Mouse (Mus musculus): ENCODE measurements around the gene Bdp1.

The Bdp1 gene

DNA sequence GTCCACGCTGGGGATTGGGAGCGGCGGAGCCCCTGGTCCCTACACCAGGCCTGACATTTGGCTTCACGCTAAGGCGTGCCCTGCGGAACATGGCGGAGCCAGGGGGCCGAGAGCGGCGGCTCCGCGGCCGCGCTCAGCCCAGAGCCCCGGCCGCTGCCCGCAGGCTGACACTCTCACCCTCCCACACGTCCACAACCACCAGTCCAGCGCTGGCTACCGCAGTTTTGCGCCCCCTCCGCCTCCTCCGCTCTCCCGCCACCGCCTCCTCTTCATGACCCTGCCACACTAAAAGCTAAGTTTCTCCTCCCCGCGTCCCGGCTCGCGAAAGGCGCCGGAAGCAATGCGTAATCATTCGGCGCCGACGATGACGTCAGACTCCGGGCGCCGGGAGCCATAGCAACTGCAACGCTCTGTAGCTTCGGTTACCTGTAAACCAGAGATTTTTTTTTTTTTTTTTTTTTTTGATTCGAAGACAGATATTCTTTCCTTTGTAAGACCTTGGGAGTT is at the start of gene Bdp1:
Bdp1 (minus strand) TSS at position 323 of the 507 bp plus-strand sequence.
- peak; percentile 93 for DNase-seq (ENCODE audit: low spot score)

DNA sequence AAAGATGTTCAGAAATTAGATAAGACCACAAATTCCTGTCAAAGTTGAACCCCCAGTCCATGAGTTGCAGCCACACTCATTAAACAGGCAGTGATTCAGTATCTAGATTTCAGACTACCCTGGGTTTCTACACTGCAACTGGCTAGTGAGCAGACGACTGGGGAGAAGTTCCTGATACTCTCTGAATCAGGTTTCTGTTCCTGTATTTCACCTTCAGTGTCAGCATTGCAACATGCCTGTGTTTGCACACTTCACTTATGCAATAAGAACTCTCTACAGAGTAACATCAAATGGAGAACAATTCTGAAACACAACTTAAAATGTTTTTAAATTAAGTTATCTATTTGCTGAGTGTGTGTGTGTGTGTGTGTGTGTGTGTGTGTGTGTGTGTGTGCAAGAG is 48.8 kb upstream of the Bdp1 start:
- no peak for DNase-seq (ENCODE audit: low spot score)

DNA sequence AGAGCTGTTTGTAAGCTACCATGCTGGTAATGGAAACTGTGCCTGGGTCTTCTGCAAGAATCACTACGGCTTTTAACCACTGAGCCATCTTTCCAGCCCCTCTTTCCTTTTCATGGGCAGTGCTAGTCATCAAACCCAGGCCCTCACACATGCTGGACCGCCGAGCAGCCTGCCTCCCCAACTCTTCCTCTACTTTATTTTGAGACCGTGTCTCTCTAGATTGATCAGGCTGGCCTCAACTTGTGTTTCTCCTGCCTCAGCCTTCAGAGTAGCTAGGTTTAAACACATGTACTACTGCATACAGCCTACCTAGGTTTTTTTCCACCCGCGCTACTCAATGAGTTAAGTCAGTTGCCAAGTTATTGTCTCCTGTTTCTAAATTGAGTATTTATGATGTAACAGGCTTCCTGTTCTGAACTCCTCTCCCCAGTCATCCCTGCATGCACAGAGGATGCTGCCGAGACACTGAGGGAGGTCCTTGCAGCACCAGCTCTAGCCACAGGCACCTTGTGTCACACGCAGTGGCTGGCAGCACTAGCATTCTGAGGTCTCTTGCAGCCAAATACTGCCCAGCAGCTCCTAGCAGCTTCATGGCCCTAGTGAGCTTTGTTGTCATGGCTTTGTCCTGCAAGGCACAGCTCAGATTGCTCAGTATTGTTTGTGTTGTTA is 37.9 kb upstream of the Bdp1 start:
- no peak for DNase-seq (ENCODE audit: low spot score)

DNA sequence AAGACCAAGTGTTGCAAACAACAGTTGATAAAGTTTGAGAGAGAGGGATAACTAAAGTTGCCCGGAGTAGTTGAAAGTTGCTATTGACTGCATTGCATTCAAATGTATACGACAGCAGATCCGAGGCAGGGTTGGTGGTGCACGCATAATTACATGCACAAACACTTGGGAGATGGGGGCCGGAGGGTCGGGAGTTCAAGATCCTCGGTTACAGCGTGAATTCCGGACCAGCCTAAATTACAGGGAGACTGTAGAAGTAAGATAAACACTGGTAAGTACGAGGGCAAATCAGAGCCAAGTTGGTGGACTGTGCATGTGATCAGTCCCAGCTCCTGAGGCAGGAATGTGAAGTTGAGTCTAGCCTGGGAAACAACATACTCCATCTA is 21.4 kb upstream of the Bdp1 start:
- no peak for DNase-seq (ENCODE audit: low spot score)

DNA sequence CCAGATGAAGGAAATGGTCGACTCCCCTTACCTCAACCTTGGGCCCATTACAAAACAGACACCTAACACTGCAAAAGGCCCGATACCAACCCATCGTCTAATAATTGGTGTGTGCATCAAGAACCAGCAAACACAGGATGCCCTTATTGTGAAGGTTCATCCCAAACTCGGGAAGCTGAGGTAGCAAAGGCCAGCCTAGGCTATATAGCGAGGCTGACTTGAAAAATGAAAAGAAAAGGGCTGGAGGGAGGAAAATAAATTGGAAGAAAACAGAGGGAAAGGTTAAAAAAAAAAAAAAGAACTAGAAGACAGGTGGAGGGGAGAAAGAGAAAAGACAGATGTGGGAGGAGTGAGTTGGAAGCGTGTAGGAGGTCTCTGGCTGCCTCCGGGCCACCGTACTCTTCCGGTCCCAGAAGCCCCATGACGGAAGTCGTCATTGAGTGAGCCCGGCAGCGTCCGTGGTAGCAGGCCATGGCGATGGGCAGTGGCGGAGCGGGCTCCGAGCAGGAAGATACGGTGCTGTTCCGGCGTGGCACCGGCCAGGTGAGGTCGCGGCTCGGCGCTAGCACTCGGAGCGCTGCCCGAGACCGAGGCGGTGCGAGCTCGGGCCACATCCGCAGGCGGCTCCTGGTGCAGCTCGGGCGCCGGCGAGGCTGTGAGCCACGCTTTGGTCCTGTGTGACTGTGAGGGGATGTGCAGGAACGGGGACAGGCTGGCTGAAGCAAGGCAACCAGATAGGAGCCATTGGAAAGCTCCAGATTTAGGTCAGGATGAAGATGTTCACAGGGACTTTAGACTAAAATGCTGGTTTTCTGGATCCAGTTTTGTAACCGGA is 20.8 kb upstream of the Bdp1 start, which contains the start of gene Smn1:
Smn1 (plus strand) TSS at position 430 of the 835 bp plus-strand sequence.
- DNase-seq (ENCODE audit: low spot score): peak; percentile 86

DNA sequence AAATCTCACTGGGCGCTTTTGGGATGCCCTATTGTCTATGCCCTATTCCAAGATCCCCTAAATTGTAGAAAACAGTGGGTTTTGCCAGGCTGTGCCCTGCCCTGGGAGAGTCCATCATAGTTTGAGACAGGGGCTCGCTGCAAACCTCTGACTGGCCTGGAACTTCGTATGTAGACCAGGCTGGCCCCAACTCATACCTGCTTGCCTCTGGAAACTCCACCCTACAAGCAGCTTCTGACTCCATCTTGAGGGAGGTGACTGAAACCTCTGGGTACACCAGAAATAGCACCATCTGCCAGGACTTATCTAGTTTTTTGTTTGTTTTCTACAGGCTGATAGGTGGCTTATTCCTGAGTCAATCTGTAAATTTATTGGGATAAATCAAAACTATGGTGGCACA is 20.1 kb upstream of the Bdp1 start:
- DNase-seq (ENCODE audit: low spot score): no peak

DNA sequence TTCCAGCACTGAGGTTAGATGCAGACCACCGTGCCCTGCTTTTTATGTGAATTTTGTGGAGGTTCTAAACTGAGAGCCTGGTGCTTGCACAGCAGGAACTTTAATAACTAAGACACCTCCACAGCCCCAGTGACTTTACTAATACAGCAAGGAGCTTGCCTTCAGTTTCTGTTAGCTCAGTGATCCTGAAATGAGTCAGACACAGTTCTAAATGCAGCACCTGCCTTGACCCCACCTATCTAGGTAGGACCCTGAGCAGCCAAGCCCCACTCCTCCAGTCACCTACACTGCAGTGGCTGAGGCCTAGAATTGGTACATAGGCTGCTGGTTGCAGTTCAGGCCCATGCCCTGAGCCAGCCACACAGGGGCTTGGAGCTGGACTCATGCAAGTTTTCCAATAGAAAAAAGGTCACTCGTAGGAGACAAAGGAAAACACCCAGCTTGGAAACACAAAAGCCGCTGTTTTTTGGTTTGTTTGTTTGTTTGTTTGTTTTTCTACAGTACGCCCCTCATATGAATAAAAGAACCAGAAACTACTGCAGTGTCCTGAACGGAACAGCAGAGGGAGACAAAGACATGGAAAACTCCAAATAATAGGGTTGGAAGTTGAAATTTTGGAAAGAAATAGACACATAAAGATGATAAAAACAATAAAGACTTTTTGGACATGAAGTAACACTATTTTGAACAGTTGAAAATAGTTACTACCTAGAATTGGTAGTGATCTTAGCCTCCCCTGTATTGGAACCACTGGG is 8.5 kb upstream of the Bdp1 start:
- no peak for DNase-seq (ENCODE audit: low spot score)

DNA sequence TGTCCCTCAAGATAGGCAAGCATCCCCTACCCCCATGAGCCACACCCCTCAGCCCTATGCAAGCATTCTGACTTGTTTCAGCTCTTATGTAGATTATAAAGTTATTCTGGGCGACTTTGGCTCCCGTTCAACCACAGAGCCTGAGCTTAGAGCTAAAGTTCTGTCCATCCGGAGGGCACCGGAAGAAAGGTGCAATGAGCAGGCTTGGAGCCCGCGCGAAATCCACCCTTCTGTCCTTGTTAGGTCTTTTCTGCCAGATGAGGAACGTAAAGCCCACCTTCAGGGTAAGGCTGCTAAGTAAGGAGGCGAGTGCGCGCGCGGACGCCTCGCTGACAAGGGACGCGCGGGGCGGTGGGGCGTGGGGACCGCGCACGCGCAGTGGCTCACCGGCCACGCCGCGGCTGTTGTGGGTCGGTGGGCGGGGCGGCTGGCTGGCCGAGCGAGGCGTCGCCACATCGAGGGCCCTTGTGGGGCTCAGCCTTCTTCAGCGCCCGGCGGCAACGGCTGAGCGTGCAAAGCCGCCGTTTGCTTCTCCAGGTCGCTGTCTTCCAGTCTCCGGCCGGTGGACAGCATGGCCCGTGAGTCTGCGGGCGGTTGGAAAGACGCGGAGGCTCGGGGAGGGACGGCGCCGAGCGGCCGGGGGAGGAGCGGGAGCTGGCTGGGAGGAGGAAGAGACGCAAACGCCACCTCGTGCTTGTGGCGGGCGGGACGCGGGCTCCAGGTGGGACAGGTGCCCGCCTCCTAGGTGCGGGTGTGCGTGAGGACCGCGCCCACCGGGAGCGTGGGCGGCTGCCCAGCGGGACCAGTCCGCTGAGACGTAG is 4.0 kb upstream of the Bdp1 start, which contains the start of gene Serf1:
Serf1 (plus strand) TSS at position 361 of the 821 bp plus-strand sequence.
- DNase-seq (ENCODE audit: low spot score): peak; percentile 53

DNA sequence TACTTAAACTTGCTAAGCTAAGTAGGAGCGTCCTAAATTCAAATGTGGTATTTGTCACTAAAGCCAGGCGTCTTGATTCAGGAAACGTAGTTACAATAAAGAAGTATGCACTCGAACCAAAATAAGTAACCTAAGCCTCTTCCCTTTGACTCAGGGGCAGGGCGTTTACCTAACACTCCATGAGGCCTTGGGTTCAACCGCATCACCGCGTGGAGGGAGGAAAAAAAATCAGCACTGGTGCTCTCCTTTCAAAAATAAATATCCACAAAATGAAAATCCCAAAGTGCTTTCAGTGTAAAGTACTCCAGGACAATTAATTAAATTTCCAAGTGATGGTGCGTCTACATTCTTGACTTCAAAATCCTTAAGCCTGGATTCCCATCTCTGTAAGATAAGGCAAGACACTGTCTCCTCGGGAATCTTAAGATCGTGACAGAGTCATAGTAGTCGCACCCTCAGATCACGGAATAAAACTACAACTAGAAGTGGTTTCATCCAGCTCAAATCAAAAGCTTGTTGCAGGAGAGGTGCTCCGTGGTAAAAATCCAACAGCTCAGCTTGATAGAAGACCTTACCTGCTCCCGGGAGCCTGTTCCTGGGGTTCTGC is 715 bp downstream of the Bdp1 start:
- no peak for DNase-seq (ENCODE audit: low spot score)

DNA sequence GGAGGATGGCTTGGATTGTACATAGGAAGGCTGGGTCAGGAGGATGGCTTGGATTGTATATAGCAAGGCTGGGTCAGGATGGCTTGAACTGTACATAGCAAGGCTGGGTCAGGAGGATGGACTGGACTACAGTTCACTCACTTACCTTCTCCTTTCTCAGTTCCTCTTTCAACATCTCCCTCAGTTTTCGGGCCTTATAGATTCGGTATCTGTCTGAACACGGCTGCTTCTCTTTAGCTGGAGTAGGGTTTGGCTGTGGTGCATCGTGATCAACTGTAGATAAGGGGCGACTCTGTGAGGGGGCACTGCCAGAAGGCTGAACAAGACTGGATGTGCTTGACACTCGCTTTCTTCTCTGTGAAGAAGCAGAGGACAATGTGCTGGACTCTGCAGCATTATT is 5.1 kb downstream of the Bdp1 start:
- DNase-seq (ENCODE audit: low spot score): no peak

DNA sequence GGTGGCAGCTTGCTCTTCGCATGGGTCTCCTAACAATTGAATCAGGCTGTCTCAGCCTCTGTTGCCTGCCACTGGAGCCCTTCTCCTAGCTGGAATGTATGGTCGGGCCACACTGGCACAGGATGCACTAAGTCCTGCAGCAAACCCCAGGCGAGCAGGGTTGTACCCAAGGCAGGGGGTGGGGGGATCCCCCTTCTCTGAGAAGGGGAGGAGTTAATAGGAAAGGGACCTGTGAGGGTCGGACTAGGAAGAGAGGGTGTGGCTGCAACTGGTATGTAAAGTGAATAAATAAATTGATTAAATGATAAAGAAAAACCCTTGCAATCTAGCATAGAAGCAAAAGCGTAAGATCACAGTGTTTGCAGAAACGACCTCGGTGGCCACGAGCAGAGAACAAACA is 32.4 kb downstream of the Bdp1 start:
- no peak for DNase-seq (ENCODE audit: low spot score)

DNA sequence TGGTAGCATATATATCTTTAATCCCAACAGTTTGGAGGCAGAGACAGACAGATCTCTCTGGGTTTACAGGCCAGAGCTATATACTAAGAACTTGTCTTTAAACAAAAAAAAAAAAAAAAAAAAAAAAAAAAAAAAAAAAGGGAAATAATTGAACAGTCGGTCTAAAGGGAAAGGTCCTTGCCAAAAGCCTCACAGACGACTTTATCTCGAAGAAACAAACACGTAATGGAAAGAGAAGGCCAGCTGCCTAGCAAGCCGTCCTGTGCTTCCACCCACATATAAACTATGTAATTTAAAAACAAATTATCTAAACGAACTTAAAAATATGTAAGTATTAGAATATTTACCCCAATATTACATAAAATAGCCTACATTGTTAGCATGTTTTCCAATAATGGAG is 36.0 kb downstream of the Bdp1 start:
- DNase-seq (ENCODE audit: low spot score): no peak

DNA sequence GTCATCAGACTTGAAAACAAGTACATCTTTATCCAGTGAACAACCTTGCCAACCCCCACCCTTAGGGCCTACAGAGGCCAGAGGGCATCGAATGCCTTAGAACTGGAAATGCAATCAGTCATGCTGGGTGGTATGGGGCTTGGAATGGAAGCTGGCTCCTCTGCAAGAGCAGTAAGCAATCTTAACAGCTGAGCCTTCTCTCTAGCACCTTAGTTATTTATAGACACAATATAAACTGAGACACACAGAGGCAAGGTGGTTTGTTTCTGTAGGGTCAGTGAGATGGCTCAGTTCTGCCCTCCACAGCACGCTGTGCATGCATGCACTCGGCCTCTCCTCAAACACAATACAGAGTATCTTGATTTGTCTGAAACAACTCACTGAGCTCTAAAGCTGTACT is 39.9 kb downstream of the Bdp1 start:
- DNase-seq (ENCODE audit: low spot score): no peak

DNA sequence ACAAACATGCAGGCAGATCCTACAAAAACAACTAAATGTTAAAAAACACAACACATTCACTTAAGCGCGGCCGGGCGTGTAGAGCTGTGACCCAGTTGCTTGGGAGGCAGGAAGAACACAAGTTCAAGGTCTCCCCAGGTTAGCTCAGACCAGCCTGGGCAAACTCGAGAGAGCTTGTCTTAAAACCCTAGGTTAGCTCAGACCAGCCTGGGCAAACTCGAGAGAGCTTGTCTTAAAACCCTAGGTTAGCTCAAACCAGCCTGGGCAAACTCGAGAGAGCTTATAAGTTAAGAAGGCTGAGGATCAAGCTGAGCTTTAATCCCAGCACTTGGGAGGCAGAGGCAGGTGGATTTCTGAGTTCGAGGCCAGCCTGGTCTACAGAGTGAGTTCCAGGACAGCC is 46.1 kb downstream of the Bdp1 start:
- peak; percentile 0 for DNase-seq (ENCODE audit: low spot score)

DNA sequence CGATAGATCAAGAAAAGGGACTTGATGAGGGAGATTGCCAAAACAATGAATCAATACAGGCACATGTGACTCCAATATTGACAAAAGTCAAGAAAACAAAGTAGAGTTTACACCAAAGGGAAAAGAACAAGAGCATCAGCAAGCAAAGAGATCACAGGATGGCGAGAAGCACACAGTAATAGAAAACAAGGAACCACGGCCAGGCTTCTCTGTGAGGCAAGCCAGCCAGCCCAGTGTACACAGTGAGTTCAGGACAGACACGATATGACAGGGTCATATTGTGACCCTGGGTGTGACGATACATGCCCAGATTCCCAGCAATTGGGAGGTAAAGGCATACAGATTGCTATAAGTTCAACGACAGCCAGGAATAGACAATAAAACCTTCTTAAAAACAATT is 77.9 kb downstream of the Bdp1 start:
- no peak for DNase-seq (ENCODE audit: low spot score)

DNA sequence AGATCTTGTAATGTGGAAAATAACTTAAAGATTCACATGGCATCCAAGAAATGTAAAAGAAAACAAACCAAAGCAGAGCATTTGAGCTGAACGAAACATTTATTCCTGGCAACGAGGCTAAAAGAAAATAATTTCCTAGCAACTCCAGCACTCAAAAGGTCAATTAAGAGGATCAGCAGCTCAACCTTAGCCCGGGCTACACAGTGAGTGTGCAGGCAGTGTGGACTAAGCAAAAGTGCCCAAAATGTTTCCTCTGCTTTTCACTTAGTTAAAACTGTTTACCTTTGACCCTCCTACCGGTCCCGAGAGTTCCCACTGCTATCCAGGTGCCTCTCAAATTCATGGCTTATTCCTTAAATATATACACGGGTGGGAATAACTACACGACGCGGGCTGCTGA is 87.0 kb downstream of the Bdp1 start:
- DNase-seq (ENCODE audit: low spot score): no peak

DNA sequence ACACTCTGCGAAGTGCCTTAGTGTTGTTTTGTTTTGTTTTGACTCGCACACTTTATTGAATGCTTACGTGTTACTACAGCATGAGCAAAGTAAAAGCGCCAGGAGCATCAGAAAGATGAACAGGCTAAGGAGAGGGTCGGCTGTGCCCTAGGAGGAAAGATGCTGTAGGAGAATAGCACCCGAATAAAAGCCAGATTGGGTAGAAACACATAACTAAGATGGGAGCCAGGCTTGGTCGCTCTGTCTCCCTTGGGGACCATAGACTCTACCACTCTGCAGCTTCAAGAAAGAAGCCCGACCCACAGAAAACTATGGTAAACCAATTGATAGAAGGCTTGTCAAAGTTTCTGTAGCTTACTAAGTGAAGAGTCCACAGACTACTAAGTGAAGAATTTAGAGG is 87.9 kb downstream of the Bdp1 start:
- no peak for DNase-seq (ENCODE audit: low spot score)

DNA sequence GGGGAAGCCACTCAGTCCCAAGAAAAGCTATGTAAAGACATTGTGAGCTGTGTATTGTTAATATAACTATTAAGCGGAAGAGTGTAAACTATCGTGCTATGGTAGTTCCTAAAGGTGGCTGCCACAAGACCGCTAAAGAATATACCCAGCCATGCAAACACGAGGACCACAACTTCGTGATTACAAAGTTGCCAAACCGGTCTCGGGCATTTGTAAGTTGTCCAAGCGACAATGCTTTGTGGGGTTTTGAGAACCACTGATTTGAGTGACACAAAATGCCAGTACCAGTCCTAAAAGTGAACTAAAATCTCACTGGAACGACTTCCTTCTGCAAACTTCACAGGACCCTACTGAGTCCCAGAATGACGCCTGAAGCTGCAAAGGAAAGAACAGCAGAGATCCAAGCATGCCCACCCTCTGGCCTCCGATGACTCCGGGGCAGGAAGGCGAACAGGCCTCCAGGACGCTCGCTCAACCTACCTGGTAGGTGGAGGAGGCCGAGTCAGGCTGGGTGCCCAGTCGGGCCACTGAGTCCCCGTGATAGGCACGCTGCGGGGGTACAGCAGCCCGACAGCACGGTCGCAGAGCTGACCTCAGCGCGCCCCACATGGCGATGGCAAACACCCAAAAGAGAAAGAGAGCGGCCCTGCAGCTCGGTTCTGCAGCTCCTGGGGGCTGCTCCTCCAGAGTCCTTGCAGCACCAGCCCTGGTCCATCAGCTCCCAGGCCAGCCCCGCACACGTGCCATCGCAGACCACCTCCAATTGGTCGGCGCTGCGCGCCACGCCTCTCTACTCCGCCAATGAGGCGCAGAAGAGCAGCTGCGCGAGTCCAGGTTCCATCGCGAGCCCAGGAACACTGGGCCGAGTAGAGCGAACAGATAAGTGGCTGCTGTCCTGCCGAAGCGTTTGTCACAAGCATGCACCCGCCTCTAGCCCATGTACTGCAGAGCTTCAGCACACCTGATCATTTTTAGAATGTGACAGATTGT is 88.7 kb downstream of the Bdp1 start, which contains the start of gene Mccc2:
Mccc2 (minus strand) TSS at position 734 of the 990 bp plus-strand sequence.
- DNase-seq (ENCODE audit: low spot score): peak; percentile 69

DNA sequence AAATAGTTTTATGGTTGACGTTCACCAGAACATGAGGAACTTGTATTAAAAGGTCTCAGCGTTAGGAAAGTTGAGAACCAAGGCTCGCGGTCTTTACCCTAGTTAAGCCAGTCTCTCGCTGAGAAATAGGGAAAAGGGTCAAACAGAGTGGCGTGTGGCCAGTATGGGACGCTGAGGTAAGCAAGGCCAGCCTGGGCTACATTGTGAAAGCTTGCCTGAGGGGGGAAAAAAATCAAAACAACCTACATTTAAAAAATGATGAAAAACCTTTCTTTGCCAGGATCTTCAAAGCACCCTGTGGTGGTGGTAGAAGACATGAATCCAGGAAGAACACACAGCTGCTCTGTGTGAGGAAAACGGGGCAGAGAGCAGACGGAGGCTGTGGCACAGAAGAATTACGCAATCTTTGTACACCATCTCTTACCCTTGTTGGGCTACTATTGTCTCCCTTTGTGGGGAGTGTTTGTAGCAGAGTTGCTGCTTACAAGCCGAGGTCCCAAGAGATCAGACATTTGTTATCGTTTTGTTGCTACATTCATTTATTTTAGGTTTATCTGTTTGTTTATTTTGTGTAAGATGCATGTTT is 97.9 kb downstream of the Bdp1 start:
- no peak for DNase-seq (ENCODE audit: low spot score)

All from T-cell, adult 2 months (primary cell).